Mouse (Mus musculus) gastrocnemius, postnatal 25 days (tissue): Measurements from ENCODE around the gene H2afy2. TPM values are rescaled to one million over a fixed set of nuclear protein-coding genes. Genes with fewer than 3 reads are reported as not detected.

ENCODE experiments used
- DNase-seq: peaks from one replicate; pipeline ENCODE4 v3.0.0; 2022
- total RNA-seq, 2 experiments: library from RNA; stranded (reverse); gene quantifications; 1 replicate in 1 of 2; 2 replicates in 1 of 2; pipeline ENCODE4 v1.2.3; 2021

Gene H2afy2
- total RNA-seq, 2 experiments from 2014 or later, result 0.72 to 0.92 TPM

DNA sequence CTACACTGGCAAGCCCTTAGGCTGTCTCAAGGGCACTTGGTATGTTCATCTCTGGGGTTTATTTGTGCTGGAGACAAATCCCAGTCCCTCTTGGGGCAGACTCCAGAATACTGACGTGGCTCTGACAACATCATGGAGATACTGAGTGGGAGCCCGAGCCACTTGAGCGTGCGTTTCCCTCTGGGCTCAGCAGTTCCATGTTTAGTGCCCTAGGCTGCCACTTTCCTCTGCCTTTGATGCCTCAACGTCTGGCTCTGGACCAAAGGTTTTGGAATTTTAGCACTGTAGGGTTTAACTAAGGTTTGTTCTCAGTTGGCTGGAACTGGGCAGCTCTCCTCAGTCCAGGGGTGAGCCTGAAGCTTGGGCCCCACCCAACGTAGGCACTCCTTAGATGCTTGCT lies 60.7 kb downstream of the H2afy2 start:
- no peak for DNase-seq

DNA sequence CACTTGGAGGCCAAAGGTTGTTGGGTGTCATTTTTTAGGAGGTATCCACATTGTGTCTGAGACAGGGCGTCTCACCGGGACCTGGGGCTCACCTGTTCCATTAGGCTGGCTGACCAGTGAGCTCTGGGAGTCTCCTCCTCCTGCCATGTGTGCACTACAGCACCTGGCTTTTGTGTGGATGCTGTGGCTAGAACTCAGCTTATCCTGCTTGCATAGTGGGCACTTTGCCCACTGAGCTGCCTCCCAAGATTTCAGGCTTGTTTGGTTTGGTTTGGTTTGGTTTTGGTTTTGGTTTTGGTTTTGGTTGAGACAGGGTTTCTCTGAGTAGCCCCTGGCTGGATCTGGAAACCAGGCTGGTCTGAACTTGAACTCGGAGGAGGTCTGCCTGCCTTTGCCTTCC lies 61.7 kb downstream of the H2afy2 start:
- DNase-seq, result no peak

DNA sequence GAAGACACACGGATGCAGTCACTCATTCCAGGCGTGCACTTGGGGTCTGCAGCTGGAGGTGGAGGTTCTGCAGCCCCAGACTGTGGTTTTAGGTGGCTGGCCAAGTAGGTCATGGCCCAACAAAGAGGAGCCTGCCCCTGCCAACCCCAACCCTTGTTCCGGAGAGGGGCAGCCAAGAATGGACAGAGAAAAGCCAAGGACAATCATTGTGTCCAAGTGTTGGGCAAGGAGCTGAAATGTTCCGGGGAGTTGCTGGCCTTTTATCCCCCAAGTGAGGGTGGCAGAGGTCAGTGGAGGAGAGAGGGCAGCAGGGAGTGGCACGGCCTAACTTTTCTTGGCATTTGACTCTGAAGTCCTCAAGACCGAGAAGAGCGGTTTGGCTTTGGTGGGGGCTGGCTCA lies 63.6 kb downstream of the H2afy2 start:
- DNase-seq, result no peak

DNA sequence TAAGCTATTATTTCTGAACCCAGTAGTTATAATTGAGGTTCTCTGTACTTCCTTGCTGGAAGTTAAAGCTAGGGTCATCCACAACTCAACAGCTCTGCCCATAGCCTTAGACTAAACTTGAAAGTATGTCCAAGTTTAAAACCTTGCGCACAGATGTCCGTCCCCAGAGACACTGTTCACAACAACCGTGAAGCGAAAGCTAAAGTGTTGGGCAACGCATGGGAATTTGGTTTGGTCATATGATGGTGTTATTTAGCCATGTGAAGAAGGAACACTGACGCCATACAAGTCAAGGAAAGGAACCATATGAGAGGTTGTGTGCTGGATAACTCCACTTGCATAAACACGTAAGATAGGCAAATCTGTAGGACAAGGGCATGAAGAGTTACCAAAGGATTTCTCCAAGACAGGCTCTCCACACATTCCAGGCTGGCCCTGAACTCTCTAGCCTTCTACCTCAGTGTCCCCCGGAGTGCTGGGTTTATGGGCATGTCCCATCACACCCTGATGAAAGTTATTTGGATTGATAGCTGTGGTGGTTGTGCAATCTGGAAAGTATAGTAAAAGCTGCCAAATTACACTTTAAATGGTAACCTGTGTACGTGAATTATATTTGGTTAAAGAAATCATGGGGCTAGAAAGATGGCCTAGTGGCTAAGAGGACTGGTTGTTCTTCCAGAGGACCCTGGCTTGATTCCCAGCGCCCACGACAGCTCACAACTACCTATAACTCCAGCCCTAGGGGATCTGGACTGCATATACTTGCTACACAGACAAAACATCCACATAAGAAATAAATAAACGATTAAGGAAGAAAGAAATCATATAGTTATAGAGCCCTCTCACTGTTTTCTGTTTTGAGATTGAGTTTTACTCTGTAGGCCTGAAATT lies 66.3 kb downstream of the H2afy2 start:
- no peak for DNase-seq

DNA sequence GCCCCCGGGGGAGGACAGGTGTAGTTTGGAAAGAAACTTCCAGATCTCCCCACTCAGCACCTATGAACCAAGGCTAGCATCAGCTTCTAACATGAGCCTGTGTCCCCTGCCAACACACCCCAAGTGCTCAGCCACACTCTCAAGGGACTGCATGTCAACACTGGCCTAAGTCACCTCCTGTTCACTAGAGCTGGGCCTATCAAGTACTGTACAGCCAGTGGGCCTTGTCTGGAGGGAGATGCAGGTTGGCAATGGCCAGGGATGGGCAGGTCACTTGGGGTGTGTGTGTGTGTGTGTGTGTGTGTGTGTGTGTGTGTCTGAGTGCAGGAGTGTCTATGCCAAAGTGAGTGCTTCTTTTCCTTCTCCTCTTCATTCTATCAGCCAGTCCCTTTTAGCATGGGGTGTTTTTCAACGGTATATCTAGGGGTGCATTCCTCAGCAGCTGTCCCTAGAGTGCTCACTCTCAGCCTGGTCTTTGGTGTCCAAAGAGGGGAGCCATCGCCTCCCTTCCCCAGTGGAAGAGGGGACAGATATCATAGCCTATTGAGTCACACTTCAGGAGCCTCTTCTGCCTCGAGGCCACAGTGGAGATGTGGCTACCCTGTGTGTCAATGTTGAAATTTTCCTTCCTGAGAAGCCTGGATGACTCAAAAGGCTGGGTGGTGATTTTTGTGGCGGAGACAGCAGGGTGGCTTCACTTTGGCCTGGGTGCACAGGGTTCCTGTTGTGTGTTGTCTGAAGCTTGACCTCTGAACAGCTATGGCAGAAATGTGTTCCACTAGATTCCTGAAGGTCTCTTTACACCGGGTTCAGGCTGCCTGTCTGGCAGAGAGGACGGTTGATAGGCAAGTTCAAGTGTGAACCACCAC lies 67.7 kb downstream of the H2afy2 start:
- no peak for DNase-seq

DNA sequence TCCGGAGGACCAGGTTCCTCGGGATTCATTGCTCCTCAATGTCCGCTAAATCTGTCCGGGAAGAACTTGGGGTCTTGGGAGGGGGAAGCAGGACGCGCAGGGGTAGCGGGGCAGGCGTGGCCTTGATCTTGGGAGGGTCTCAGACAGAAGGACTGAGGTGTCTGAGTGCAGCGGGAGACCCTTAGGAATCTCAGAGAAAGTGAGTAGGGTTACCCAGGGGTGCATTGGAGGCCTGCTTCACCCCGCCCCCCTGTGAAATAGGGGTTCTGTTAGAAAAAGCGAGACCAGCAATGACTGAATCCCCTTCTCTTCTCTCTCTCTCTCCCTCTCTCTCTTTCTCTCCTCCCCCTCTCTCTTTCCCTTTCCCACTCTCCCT lies 68.5 kb downstream of the H2afy2 start:
- no peak for DNase-seq

DNA sequence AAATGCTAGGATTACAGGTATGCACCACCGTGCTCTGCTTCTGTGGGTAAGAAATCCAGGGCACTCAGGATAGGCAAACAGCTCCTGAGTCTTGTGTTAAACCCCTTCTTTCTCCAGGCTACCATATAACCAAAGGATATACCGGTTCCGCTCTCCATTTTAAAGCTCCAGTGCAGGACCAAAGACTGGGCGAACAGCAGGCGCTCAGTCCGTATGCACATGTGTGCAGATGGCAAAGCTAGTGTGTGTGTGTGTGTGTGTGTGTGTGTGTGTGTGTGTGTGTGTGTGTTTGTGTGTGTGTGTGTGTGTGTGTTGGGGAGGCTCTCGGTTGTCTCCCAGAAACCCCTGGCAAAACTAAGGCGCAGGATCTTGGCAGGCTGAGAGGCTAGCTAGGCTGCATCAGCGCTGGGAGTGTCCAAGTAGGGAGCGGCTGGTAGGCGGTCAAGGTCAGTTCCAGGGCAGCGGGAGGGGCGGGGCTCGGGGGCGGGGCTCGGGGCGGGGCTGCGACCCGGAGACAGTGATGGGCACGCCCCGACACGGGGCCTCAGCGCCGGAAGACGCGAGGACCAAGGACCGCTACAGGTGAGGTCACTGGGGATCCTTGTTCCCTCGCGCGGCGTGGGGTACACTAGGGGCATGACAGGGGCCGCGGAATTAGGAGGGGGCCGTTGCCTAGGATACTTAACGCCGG lies 69.0 kb downstream of the H2afy2 start, which contains the start of gene Aifm2:
TSS of gene Aifm2 (plus strand) at position 493 of the 691 bp plus-strand sequence.
- peak; percentile 84 for DNase-seq

DNA sequence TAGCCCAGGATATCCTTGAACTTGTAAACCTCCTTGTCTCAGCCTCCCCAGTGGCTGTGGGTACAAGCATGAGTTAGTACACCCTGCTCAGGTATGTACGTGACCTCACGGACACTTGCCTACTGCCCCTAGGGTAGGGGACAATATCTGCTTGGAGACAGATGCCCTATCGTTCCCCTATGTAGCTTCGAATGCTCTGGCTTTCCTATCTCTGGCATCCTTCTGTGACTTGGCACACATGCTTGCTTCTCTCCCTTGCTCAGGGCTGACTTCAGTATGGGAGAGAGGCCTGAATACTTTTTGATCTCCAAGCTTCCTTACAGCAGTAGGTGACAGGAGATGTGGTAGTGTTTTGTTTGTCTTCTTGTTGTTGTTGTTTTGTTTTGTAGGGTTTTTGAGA lies 69.8 kb downstream of the H2afy2 start:
- no peak for DNase-seq

DNA sequence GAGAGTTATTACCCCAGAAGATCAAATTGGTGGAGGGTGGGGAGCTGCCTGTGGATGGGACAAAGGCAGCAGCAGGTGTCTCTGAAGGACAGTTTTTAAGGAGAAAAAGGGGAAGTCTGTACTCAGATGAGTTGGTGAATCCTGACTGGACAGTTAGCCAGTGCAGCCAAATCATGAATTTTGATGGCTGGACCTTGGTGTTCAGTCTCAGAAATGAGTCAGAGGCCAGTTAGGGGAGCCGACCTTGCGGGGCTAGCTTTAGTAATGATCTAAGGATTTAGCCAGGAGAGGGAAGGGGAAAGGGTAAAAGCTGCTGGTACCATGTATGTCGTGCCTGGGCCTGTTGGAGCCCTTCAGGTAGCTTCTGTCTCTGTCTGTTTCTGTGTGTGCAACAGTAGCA lies 70.3 kb downstream of the H2afy2 start:
- DNase-seq, result no peak

DNA sequence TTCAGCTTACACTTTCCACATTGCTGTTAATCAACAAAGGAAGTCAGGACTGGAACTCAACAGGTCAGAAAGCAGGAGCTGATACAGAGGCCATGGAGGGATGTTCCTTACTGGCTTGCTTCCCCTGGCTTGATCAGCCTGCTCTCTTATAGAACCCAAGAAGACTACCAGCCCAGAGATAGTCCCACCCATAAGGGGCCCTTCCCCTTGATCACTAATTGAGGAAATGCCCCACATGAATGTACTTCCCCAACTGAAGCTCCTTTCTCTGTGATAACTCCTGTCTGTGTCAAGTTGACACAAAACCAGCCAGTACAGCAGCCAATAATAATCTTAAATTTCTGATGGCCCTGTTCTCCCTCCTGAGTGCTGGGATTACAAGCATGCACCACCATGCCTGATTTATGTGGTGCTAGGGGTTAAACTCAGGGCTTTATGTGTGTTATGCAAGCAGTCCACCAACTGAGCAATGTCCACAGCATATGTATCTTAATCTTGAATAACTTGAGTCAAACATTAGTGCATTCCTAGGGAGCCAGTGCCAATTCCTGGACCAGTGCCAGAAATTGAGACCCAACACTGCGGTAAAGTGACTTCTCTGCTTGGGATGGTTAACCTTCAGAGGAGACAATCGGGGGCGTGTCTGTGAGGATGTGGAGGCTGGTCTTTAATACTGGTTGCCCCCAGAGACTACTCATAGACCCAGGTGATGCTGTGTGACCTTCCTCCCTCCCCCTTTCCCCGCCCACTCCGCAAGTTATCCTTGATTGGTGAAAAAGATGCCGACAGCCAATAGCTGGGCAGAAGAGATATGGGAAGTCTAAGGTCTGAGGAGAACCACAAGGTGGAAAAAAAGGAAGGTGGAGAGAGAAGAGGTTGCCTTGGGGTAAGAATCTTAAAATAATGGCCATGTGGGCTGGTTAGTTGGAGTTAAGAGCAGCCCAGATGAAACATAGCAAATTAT lies 77.3 kb downstream of the H2afy2 start:
- DNase-seq, result no peak

DNA sequence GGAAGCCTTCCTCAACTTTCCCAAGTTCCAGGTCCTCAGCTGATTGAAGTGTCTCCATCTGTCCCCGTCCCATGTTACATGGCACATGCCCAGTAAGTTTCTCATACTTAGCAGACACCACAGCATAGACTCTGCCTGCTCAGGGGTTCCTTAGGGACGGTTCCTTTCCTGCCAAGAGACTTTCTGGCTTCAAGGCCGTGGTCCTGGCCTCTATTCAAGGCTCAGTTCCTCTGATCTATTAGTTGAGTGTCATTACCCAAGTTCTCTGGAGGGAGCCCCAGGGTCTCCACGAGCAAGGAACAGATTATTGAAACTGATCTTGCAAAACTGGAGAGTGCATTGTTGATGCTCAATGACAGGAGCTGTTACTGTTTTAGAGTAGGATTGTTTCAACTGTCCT lies 79.3 kb downstream of the H2afy2 start:
- DNase-seq, result no peak

DNA sequence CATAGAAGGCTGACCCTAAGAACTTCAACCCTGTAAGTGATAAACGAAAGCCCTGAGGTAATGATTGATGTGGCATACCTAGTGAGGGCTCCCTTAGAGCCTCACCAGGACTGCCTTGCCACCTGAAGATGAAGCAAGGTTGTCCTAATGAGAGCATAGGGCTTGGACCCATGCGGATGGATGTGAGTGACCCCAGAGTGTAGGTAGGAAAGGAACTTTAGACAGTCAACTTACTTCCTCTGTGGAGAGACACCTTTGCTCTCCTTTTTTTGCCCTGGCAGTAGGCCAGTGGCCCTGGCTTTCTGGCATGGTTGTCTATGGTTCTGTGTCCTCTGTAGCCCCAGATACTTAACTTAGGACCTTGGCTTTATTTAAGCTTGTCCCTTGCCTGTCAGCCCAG lies 86.9 kb downstream of the H2afy2 start:
- no peak for DNase-seq

DNA sequence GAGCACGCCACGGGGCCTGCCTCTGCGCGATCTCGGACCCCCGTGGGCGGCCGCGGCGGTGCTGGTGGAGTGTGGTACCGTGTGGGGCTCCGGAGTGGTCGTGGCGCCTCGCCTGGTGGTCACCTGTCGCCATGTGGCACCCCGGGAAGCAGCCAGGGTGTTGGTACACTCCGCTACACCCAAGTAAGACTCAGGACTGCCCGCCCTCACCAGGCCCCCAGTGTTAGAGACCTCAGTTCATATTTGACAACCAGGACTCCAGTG lies 87.5 kb downstream of the H2afy2 start:
- DNase-seq, result no peak

DNA sequence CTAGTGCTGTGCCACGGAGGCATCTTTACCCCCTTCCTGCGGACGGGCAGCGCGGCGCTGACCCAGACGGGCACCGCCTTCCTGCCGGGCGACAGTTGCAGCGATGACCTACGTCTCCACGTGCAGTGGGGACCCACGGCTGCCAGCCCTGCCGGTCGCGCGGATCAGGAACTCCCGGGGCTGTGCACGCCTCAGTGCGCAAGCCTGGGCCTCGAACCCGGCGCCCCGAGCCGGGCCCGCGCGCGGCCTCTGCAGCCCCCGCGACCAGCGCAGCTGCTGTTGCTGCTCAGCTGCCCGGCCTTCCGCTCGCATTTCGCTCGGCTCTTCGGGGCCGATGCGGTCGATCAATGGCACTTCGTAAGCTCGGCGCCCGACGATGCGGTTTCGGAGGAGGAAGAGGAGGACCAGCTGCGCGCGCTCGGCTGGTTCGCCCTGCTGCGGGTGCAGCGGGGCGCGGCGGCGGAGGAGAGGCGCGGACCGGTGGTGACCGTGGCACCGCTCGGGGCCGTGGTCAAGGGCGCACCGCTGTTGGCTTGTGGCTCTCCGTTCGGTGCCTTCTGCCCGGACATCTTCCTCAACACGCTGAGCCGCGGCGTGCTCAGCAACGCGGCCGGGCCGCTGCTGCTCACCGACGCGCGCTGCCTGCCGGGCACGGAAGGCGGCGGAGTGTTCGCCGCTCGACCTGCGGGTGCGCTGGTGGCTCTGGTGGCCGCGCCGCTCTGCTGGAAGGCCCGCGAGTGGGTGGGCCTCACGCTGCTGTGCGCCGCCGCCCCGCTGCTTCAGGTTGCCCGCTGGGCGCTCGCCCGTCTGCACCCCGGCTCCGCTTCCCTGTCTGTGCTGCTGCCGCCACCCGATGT lies 88.0 kb downstream of the H2afy2 start:
- no peak for DNase-seq

DNA sequence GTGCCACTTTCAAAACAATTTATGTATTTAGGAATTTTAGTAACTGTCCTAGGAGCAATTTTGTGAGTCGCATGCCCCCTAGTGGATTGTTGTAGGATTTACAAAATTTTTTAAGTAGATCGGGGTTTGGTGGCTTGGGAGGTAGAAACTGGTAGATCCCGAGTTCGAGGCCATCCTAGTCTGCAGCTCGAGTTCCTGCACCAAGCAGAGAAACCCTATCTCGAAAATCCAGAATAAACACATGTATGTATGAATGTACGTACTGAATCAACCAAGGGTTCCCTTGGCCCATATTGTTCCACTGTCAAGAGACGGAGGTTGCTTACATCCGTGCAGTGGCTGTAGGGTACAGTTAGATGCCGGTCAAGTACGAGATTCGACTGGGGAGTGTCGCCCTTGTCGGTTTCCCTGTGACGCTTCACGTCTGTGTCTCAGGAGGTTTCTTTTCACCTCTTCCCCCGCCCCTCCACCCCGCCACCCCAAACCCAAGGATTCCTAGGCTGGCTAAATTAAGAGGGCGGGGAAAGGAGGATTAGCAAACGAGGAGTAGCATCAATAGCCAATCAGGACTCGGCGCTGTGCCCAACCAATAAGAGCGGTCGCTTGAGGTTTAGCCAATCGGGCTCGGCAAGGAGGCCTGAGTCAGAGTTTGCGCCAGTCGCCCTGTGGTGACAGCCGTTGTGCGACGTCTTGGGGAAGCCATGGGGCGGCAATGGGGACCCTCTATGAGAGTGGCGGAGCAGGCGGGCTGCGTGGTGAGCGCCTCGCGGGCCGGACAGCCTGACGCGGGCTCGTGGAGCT lies 88.9 kb downstream of the H2afy2 start, which contains the start of gene Tysnd1:
TSS of gene Tysnd1 (plus strand) at position 645 of the 801 bp plus-strand sequence.
- peak; percentile 94 for DNase-seq

DNA sequence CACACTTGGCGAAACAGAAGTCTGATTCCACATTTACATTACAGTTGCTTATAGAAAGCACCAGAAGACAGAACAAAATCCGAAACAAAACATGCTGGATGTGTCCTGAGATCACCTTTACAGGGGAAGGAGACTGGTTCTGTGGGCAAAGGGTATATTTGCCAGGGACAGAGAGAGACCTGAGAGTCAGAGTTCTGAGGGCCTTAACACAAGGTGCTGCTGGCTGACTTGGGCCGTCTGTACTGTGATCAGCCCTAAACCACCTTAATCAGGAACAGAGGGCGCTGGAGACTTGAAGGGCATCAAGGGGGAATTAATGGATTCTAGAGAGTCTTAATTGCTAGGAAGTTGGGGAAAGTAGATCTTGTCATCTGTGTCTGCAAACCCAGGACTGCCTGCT lies 90.4 kb downstream of the H2afy2 start:
- DNase-seq, result no peak

DNA sequence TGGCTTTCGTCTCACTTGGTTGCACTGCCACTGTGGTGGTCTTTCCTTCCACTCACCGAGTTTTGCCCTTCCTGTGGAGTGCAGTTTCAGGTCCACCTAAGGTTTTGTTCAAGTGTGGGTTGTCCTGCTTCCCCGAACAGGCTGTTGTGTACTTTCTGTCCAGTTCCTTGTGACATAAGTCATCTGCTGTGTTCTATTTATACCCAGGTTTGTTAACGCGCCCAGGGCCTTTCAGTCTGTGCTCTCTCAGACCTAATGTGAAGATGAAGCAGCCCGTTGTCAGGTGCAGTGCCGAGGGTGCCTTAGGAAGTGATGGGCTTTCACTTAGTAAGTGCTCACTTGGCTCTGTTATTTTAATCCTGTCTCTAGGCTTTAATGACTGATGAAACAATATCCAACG lies 94.5 kb downstream of the H2afy2 start:
- DNase-seq, result no peak
